Mouse (Mus musculus) spleen, postnatal 14 days (tissue): ENCODE measurements around the gene 1500009C09Rik.

Experiments
- DNase-seq, 2 experiments: peaks; one replicate each; pipeline ENCODE4 v3.0.0; 2021 to 2022; ENCODE audit warnings: low spot score in 2 of 2

1500009C09Rik gene

GRCm38 (mm10) chr15:82252097-82252496, at the start of gene 1500009C09Rik:
TSS of gene 1500009C09Rik (plus strand) at chr15:82252397.
- no peak for DNase-seq

GRCm38 (mm10) chr15:82203090-82203489, 49.1 kb upstream of the 1500009C09Rik start:
- no peak for DNase-seq

- DNase-seq, result no peak
These were observed 48.4 kb upstream of the 1500009C09Rik start for GRCm38 (mm10) chr15:82203611-82204351.

- DNase-seq, result no peak
These were observed 47.4 kb upstream of the 1500009C09Rik start for GRCm38 (mm10) chr15:82204680-82205371.

- DNase-seq, result no peak
These were observed 45.7 kb upstream of the 1500009C09Rik start for GRCm38 (mm10) chr15:82206365-82207104.

- DNase-seq, result no peak
These were observed 45.1 kb upstream of the 1500009C09Rik start for GRCm38 (mm10) chr15:82207105-82207459.

GRCm38 (mm10) chr15:82207504-82208219, 44.5 kb upstream of the 1500009C09Rik start:
- DNase-seq, result no peak

- no peak for DNase-seq
These were observed 43.9 kb upstream of the 1500009C09Rik start for GRCm38 (mm10) chr15:82208307-82208706.

GRCm38 (mm10) chr15:82209295-82210050, 42.7 kb upstream of the 1500009C09Rik start:
- DNase-seq, result no peak

- DNase-seq, result no peak
These were observed 41.4 kb upstream of the 1500009C09Rik start for GRCm38 (mm10) chr15:82210801-82211200.

- no peak for DNase-seq
These were observed 40.9 kb upstream of the 1500009C09Rik start for GRCm38 (mm10) chr15:82211281-82211680.

- DNase-seq, result no peak
These were observed 40.1 kb upstream of the 1500009C09Rik start for GRCm38 (mm10) chr15:82211911-82212751.

GRCm38 (mm10) chr15:82212752-82213063, 39.5 kb upstream of the 1500009C09Rik start, which contains the start of gene Shisa8:
TSS of gene Shisa8 (minus strand) at chr15:82212815.
- no peak for DNase-seq

GRCm38 (mm10) chr15:82213222-82213621, 39.0 kb upstream of the 1500009C09Rik start:
- no peak for DNase-seq

- DNase-seq, result no peak
These were observed 36.7 kb upstream of the 1500009C09Rik start for GRCm38 (mm10) chr15:82215332-82216046.

- no peak for DNase-seq
These were observed 35.9 kb upstream of the 1500009C09Rik start for GRCm38 (mm10) chr15:82216142-82216827.

GRCm38 (mm10) chr15:82217039-82217438, 35.2 kb upstream of the 1500009C09Rik start:
- no peak for DNase-seq

- no peak for DNase-seq
These were observed 34.2 kb upstream of the 1500009C09Rik start for GRCm38 (mm10) chr15:82217980-82218379.
